Mouse (Mus musculus) lung, postnatal 0 days (tissue): ENCODE measurements around the gene Triobp.

ENCODE experiments used
- CTCF ChIP-seq: IDR thresholded peaks from 2 replicates; pipeline ENCODE4 v1.5.1; 2016; ENCODE audit warnings: antibody characterized with exemption, mild to moderate bottlenecking
- EP300 ChIP-seq: IDR thresholded peaks from 2 replicates; pipeline ENCODE4 v1.6.1; 2016; ENCODE audit warnings: antibody characterized with exemption, mild to moderate bottlenecking, control low read depth

DNA sequence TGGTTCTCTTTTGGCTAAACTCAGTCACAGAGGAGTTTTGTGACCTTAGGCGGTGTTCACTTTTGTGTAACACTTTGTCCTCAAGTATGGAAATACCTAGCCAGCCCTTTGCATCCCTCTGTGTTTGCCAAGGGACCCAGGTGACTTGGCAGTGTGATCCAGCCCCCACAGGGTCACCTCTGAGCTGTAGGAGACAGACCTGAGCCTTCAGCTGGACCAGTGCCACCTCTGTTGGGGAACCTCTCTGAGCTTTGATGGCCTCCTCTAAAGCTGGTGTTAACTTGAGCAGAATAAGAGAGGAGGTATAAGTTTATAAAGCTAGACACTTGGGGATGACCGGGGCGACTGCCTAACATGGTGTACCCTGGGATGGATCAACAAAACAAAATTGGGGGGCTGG lies 1.4 kb downstream of the Triobp start:
- TF ChIP-seq CTCF (no peak), EP300 (no peak)
